Mouse (Mus musculus) MEL (cell line): Measurements from ENCODE around the gene Chchd2. TPM values are rescaled to one million over a fixed set of nuclear protein-coding genes. Genes with fewer than 3 reads are reported as not detected.

Experiments
- DNase-seq: peaks from one replicate; pipeline ENCODE4 v3.0.0; 2011; ENCODE audit warnings: low read depth, low spot score
- H3K27ac ChIP-seq: 2 replicates; pipeline ENCODE4 v1.5.1; 2012; ENCODE audit warnings: low read depth, mild to moderate bottlenecking, control low read depth, low read length, moderate library complexity; ENCODE audit not compliant: control insufficient read depth
- H3K27me3 ChIP-seq, 2 experiments: fragments of 150-350 bp in 1 of 2; sonication (generic) in 1 of 2; 2 replicates each; pipeline ENCODE4 v1.6.1; 2012; ENCODE audit warnings: low read length in 2 of 2, mild to moderate bottlenecking in 2 of 2, improper control_type of control experiment in 1 of 2, moderate library complexity in 1 of 2; ENCODE audit not compliant: insufficient read depth in 2 of 2, control insufficient read depth in 1 of 2
- H3K36me3 ChIP-seq, 2 experiments: 2 replicates each; pipeline ENCODE4 v1.6.1; 2012 to 2014; ENCODE audit warnings: low read length in 2 of 2, improper control_type of control experiment in 1 of 2, inconsistent platforms in 1 of 2, mild to moderate bottlenecking in 1 of 2; ENCODE audit not compliant: insufficient read depth in 2 of 2, control insufficient read depth in 1 of 2
- H3K4me1 ChIP-seq, 2 experiments: fragments of 150-350 bp in 1 of 2; sonication (generic) in 1 of 2; 2 replicates each; pipeline ENCODE4 v1.6.1; 2012; ENCODE audit warnings: low read length in 2 of 2, improper control_type of control experiment in 1 of 2, mild to moderate bottlenecking in 1 of 2; ENCODE audit not compliant: insufficient read depth in 2 of 2, control insufficient read depth in 1 of 2
- H3K4me3 ChIP-seq, 2 experiments: fragments of 150-350 bp in 1 of 2; sonication (generic) in 1 of 2; 2 replicates each; pipeline ENCODE4 v1.5.1; 2012; ENCODE audit warnings: low read depth in 2 of 2, low read length in 2 of 2, mild to moderate bottlenecking in 2 of 2, moderate library complexity in 2 of 2, control low read depth in 1 of 2, improper control_type of control experiment in 1 of 2; ENCODE audit not compliant: control insufficient read depth in 1 of 2, insufficient read depth in 1 of 2
- H3K79me2 ChIP-seq: 2 replicates; pipeline ENCODE4 v1.6.1; 2012; ENCODE audit warnings: mild to moderate bottlenecking, low read length, moderate library complexity; ENCODE audit not compliant: control insufficient read depth, poor library complexity, insufficient read depth
- H3K9ac ChIP-seq: 2 replicates; pipeline ENCODE4 v1.6.1; 2012; ENCODE audit warnings: low read depth, mild to moderate bottlenecking, control low read depth, low read length, moderate library complexity; ENCODE audit not compliant: control insufficient read depth, poor library complexity, severe bottlenecking
- H3K9me3 ChIP-seq: fragments of 150-350 bp; sonication (generic); replicated peaks from 2 replicates; pipeline ENCODE4 v1.6.1; 2012; ENCODE audit warnings: mild to moderate bottlenecking, low read length, improper control_type of control experiment, moderate library complexity; ENCODE audit not compliant: insufficient read depth
- BHLHE40 ChIP-seq: IDR thresholded peaks from 2 replicates; pipeline ENCODE4 v1.6.1; 2012; ENCODE audit warnings: low read depth, mild to moderate bottlenecking, inconsistent platforms, low read length, improper control_type of control experiment, borderline replicate concordance
- CHD1 ChIP-seq: IDR thresholded peaks from 2 replicates; pipeline ENCODE4 v1.6.1; 2012; ENCODE audit warnings: low read depth, mild to moderate bottlenecking, inconsistent platforms, low read length, improper control_type of control experiment
- CHD2 ChIP-seq: IDR thresholded peaks from 2 replicates; pipeline ENCODE4 v1.6.1; 2011; ENCODE audit warnings: low read length, improper control_type of control experiment
- CTCF ChIP-seq, 3 experiments: IDR thresholded peaks in 2 of 3; conservative IDR thresholded peaks in 1 of 3; 2 replicates each; pipeline ENCODE4 v1.5.1; 2011 to 2012; ENCODE audit warnings: low read length in 3 of 3, low read depth in 2 of 3, mild to moderate bottlenecking in 2 of 3, improper control_type of control experiment in 1 of 3, inconsistent platforms in 1 of 3, mixed read lengths in 1 of 3, moderate library complexity in 1 of 3; ENCODE audit not compliant: control insufficient read depth in 1 of 3, insufficient read depth in 1 of 3, poor library complexity in 1 of 3, severe bottlenecking in 1 of 3
- E2F4 ChIP-seq: IDR thresholded peaks from 2 replicates; pipeline ENCODE4 v1.6.1; 2011; ENCODE audit warnings: low read depth, low read length, improper control_type of control experiment, borderline replicate concordance
- ELF1 ChIP-seq: IDR thresholded peaks from 2 replicates; pipeline ENCODE4 v1.6.1; 2014; ENCODE audit warnings: low read depth, mild to moderate bottlenecking, inconsistent platforms, low read length, improper control_type of control experiment, moderate library complexity
- EP300 ChIP-seq, 2 experiments: IDR thresholded peaks; 2 replicates each; pipeline ENCODE4 v1.6.1; 2011; ENCODE audit warnings: improper control_type of control experiment in 2 of 2, low read length in 2 of 2, low read depth in 1 of 2, mild to moderate bottlenecking in 1 of 2
- ETS1 ChIP-seq: IDR thresholded peaks from 2 replicates; pipeline ENCODE4 v1.6.1; 2012; ENCODE audit warnings: low read depth, mild to moderate bottlenecking, inconsistent platforms, low read length, improper control_type of control experiment, moderate library complexity
- GABPA ChIP-seq: IDR thresholded peaks from 2 replicates; pipeline ENCODE4 v1.6.1; 2012; ENCODE audit warnings: low read depth, mild to moderate bottlenecking, inconsistent platforms, low read length, improper control_type of control experiment, moderate library complexity
- GATA1 ChIP-seq: IDR thresholded peaks from 2 replicates; pipeline ENCODE4 v1.6.1; 2011; ENCODE audit warnings: low read depth, low read length, improper control_type of control experiment
- JUND ChIP-seq: IDR thresholded peaks from 2 replicates; pipeline ENCODE4 v1.6.1; 2011; ENCODE audit warnings: low read depth, mild to moderate bottlenecking, improper control_type of control experiment, low read length
- KAT2A ChIP-seq: conservative IDR thresholded peaks from 2 replicates; pipeline ENCODE4 v1.6.1; 2012; ENCODE audit warnings: low read depth, low read length, improper control_type of control experiment, inconsistent platforms
- MAFK ChIP-seq: IDR thresholded peaks from 2 replicates; pipeline ENCODE4 v1.6.1; 2011; ENCODE audit warnings: low read depth, mild to moderate bottlenecking, low read length, improper control_type of control experiment, borderline replicate concordance
- MAX ChIP-seq: IDR thresholded peaks from 2 replicates; pipeline ENCODE4 v1.6.1; 2011; ENCODE audit warnings: low read length, improper control_type of control experiment
- MAZ ChIP-seq: IDR thresholded peaks from 2 replicates; pipeline ENCODE4 v1.6.1; 2012; ENCODE audit warnings: low read depth, mild to moderate bottlenecking, inconsistent platforms, low read length, improper control_type of control experiment
- MXI1 ChIP-seq: IDR thresholded peaks from 2 replicates; pipeline ENCODE4 v1.6.1; 2011; ENCODE audit warnings: mild to moderate bottlenecking, low read depth, low read length, improper control_type of control experiment
- MYB ChIP-seq: IDR thresholded peaks from 2 replicates; pipeline ENCODE4 v1.6.1; 2011; ENCODE audit warnings: mild to moderate bottlenecking, low read depth, low read length, improper control_type of control experiment
- MYC ChIP-seq: IDR thresholded peaks from 2 replicates; pipeline ENCODE4 v1.6.1; 2011; ENCODE audit warnings: low read depth, mild to moderate bottlenecking, low read length, improper control_type of control experiment, moderate library complexity
- NELFE ChIP-seq: IDR thresholded peaks from 2 replicates; pipeline ENCODE4 v1.6.1; 2011; ENCODE audit warnings: low read depth, low read length, improper control_type of control experiment
- NRF1 ChIP-seq: IDR thresholded peaks from 2 replicates; pipeline ENCODE4 v1.6.1; 2014; ENCODE audit warnings: low read depth, mild to moderate bottlenecking, inconsistent platforms, low read length, improper control_type of control experiment, moderate library complexity; ENCODE audit not compliant: poor library complexity, insufficient read depth, severe bottlenecking
- POLR2A ChIP-seq, 2 experiments: IDR thresholded peaks; 2 replicates each; pipeline ENCODE4 v1.6.1; 2011 to 2012; ENCODE audit warnings: low read length in 2 of 2, mild to moderate bottlenecking in 2 of 2, control low read depth in 1 of 2, improper control_type of control experiment in 1 of 2, low read depth in 1 of 2, moderate library complexity in 1 of 2; ENCODE audit not compliant: control insufficient read depth in 1 of 2, insufficient read depth in 1 of 2, poor library complexity in 1 of 2
- POLR2AphosphoS2 ChIP-seq: IDR thresholded peaks from 2 replicates; pipeline ENCODE4 v1.6.1; 2011; ENCODE audit warnings: low read length, improper control_type of control experiment
- POLR2AphosphoS5 ChIP-seq: IDR thresholded peaks from 2 replicates; pipeline ENCODE4 v1.6.1; 2012; ENCODE audit warnings: low read depth, borderline replicate concordance, mild to moderate bottlenecking, inconsistent platforms, low read length, moderate library complexity, mixed read lengths
- RAD21 ChIP-seq: IDR thresholded peaks from 2 replicates; pipeline ENCODE4 v1.6.1; 2011; ENCODE audit warnings: mild to moderate bottlenecking, low read depth, low read length, improper control_type of control experiment
- RCOR1 ChIP-seq: IDR thresholded peaks from 2 replicates; pipeline ENCODE4 v1.6.1; 2012; ENCODE audit warnings: low read depth, mild to moderate bottlenecking, inconsistent platforms, low read length, improper control_type of control experiment
- SIN3A ChIP-seq: IDR thresholded peaks from 2 replicates; pipeline ENCODE4 v1.6.1; 2012; ENCODE audit warnings: low read length, improper control_type of control experiment, inconsistent platforms
- TAL1 ChIP-seq: IDR thresholded peaks from 2 replicates; pipeline ENCODE4 v1.6.1; 2012; ENCODE audit warnings: mild to moderate bottlenecking, inconsistent platforms, low read length, moderate library complexity, mixed read lengths
- TBP ChIP-seq: IDR thresholded peaks from 2 replicates; pipeline ENCODE4 v1.8.0; 2011; ENCODE audit warnings: low read depth, low read length, improper control_type of control experiment
- TCF12 ChIP-seq: IDR thresholded peaks from 2 replicates; pipeline ENCODE4 v1.6.1; 2014; ENCODE audit warnings: low read depth, mild to moderate bottlenecking, inconsistent platforms, low read length, improper control_type of control experiment, moderate library complexity
- UBTF ChIP-seq: IDR thresholded peaks from 2 replicates; pipeline ENCODE4 v1.6.1; 2012; ENCODE audit warnings: low read depth, mild to moderate bottlenecking, inconsistent platforms, low read length, improper control_type of control experiment, moderate library complexity, borderline replicate concordance; ENCODE audit not compliant: insufficient read depth
- USF2 ChIP-seq, 2 experiments: IDR thresholded peaks; 2 replicates each; pipeline ENCODE4 v1.6.1; 2011 to 2012; ENCODE audit warnings: improper control_type of control experiment in 2 of 2, low read length in 2 of 2, borderline replicate concordance in 1 of 2, inconsistent platforms in 1 of 2, low read depth in 1 of 2, mild to moderate bottlenecking in 1 of 2; ENCODE audit not compliant: insufficient read depth in 1 of 2
- ZC3H11A ChIP-seq: IDR thresholded peaks from 2 replicates; pipeline ENCODE4 v1.6.1; 2012; ENCODE audit warnings: low read depth, mild to moderate bottlenecking, inconsistent platforms, low read length, improper control_type of control experiment
- ZKSCAN1 ChIP-seq: IDR thresholded peaks from 2 replicates; pipeline ENCODE4 v1.6.1; 2012; ENCODE audit warnings: low read depth, mild to moderate bottlenecking, inconsistent platforms, low read length, improper control_type of control experiment, moderate library complexity
- ZMIZ1 ChIP-seq: IDR thresholded peaks from 2 replicates; pipeline ENCODE4 v1.6.1; 2012; ENCODE audit warnings: low read depth, mild to moderate bottlenecking, inconsistent platforms, low read length, improper control_type of control experiment, moderate library complexity
- ZNF384 ChIP-seq: IDR thresholded peaks from 2 replicates; pipeline ENCODE4 v1.6.1; 2012; ENCODE audit warnings: low read depth, mild to moderate bottlenecking, inconsistent platforms, low read length, improper control_type of control experiment
- polyA plus RNA-seq, 2 experiments: library from polyadenylated mRNA; stranded (reverse) in 1 of 2; unstranded in 1 of 2; fragments of >175 nt in 1 of 2; fragments of >200 nt in 1 of 2; gene quantifications; 2 replicates each; pipeline versions ENCODE4 v1.2.1 to v1.2.4; 2012; ENCODE audit warnings: low replicate concordance in 2 of 2, low read depth in 1 of 2; ENCODE audit not compliant: insufficient read length in 2 of 2, insufficient read depth in 1 of 2, missing spikeins in 1 of 2
- total RNA-seq: library from RNA; depleted of rRNA; stranded (reverse); fragments of 300-350 nt; gene quantifications from 2 replicates; pipeline ENCODE4 v1.2.3, GENCODE M21; 2012

Gene Chchd2
- total and polyA plus RNA-seq, 3 experiments = 588 to 951 TPM; not detected in 1

- H3K9ac ChIP-seq = peak within 1 kb of the TSS; percentile 87
- H3K4me3 ChIP-seq = peak within 1 kb of the TSS; percentile 77 to 78
- no peaks in the 10 kb centered on the region for H3K9me3 ChIP-seq
- H3K27me3 ChIP-seq = no peaks in the 10 kb centered on the region
- H3K79me2 ChIP-seq = peaks cover 18% of the 10 kb centered on the region
- H3K27ac ChIP-seq = peak within 1 kb of the TSS; percentile 81
- peak; percentile 97 for DNase-seq
- peaks cover 2 to 13% of the 10 kb centered on the region in 2 experiments; a peak in 2 of 4 replicates for H3K4me1 ChIP-seq
- peaks cover 16 to 19% of the 10 kb centered on the region in 2 experiments for H3K36me3 ChIP-seq
- no peak for TF ChIP-seq RAD21
- TF ChIP-seq ZMIZ1 = peak; percentile 97
- TF ChIP-seq GABPA = no peak
- TF ChIP-seq TBP = peak; percentile 85
- peak; percentile 51; the same call in 1 of the 2 replicates for TF ChIP-seq E2F4
- TF ChIP-seq KAT2A = no peak; the same call in none of the 2 replicates
- TF ChIP-seq ETS1 = 0 out of 2 replicates have a peak, but pooled peaks have one; percentile 33
- TF ChIP-seq UBTF = no peak
- no peak for TF ChIP-seq CTCF (IDR thresholded peaks at IDR 0.05 in 2 of 3, conservative IDR thresholded peaks at IDR 0.05 in 1 of 3; ENCODE audit: control insufficient read depth in 1 of 3, insufficient read depth in 1 of 3, low read depth in 2 of 3, low read length in 3 of 3, poor library complexity in 1 of 3, severe bottlenecking in 1 of 3)
- TF ChIP-seq USF2 (IDR thresholded peaks at IDR 0.05; ENCODE audit: borderline replicate concordance in 1 of 2, insufficient read depth in 1 of 2, low read depth in 1 of 2, low read length in 2 of 2) = no peak
- TF ChIP-seq POLR2A (IDR thresholded peaks at IDR 0.05; ENCODE audit: control insufficient read depth in 1 of 2, insufficient read depth in 1 of 2, low read depth in 1 of 2, low read length in 2 of 2, poor library complexity in 1 of 2) = peak; percentile 84 to 99
- TF ChIP-seq ELF1 = no peak
- no peak; the same call in 1 of the 2 replicates for TF ChIP-seq MYB
- TF ChIP-seq GATA1 = peak; percentile 67
- TF ChIP-seq RCOR1 = peak; percentile 5; the same call in 1 of the 2 replicates
- peak; percentile 36 for TF ChIP-seq ZKSCAN1
- TF ChIP-seq CHD2 = peak; percentile 42
- TF ChIP-seq ZC3H11A = no peak
- peak; percentile 86; the same call in 1 of the 2 replicates for TF ChIP-seq POLR2AphosphoS5
- peak; percentile 75 for TF ChIP-seq ZNF384
- peak; percentile 83 for TF ChIP-seq SIN3A
- TF ChIP-seq NELFE = peak; percentile 97
- no peak for TF ChIP-seq JUND
- 0 out of 2 replicates have a peak, but pooled peaks have one; percentile 25 for TF ChIP-seq BHLHE40
- peak; percentile 72 for TF ChIP-seq MYC
- TF ChIP-seq TCF12 = no peak; the same call in 1 of the 2 replicates
- no peak for TF ChIP-seq MAFK
- peak; percentile 87 for TF ChIP-seq MXI1
- TF ChIP-seq CHD1 = peak; percentile 94
- peak; percentile 99 for TF ChIP-seq NRF1
- no peak for TF ChIP-seq TAL1
- no peak for TF ChIP-seq MAZ
- TF ChIP-seq POLR2AphosphoS2 = peak; percentile 100
- TF ChIP-seq MAX = peak; percentile 70; the same call in 1 of the 2 replicates
- TF ChIP-seq EP300 (IDR thresholded peaks at IDR 0.05; ENCODE audit: low read depth in 1 of 2, low read length in 2 of 2) = no peak; a peak in 1 of 4 replicates
These were observed 40.3 kb downstream of the Chchd2 start, which contains the start of gene Sumf2 for GRCm38 (mm10) chr5:129846752-129847557. Gene Sumf2, plus strand, starts transcription at chr5:129846986.
